Mouse (Mus musculus): Measurements from ENCODE around the gene Pdx1. TPM values are rescaled to one million over a fixed set of nuclear protein-coding genes. Genes with fewer than 3 reads are reported as not detected.

Pdx1 gene
- total RNA-seq, 2 experiments from 2014 or later: not detected

DNA sequence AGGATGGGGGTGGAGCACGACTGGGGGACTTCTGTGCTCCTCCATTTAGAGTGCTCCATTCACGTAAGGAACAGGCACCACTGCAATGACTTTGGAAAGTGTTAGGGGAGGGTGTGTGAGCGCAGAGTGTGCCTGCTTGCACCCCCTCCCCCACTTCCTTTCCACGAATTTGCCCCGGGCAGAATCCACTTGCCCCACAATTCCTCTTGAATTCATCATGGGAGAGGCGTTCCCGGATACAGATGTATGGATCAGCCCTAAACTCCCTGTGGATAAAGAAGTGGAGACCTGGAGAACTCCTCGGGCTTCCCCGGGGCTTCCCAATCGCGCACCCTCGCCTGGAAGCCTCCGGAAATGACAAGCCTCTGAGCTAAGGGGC lies 7.8 kb downstream of the Pdx1 start:
- DNase-seq (ENCODE audit: low spot score in 2 of 2): no peak

- no peak for DNase-seq (ENCODE audit: low spot score in 2 of 2)
Observed at GRCm38 (mm10) chr5:147284365-147284764, 14.6 kb downstream of the Pdx1 start.

- no peak for DNase-seq (ENCODE audit: low spot score in 2 of 2)
Observed at GRCm38 (mm10) chr5:147291764-147292505, 22.2 kb downstream of the Pdx1 start.

- no peak for DNase-seq (ENCODE audit: low spot score in 2 of 2)
Observed at GRCm38 (mm10) chr5:147292506-147293120, 22.9 kb downstream of the Pdx1 start.

GRCm38 (mm10) chr5:147293127-147293910 lies 23.6 kb downstream of the Pdx1 start:
- peak; percentile 58 to 68 for DNase-seq (ENCODE audit: low spot score in 2 of 2)

- DNase-seq (ENCODE audit: low spot score in 2 of 2): no peak
Observed at GRCm38 (mm10) chr5:147294121-147294520, 24.4 kb downstream of the Pdx1 start.

- DNase-seq (ENCODE audit: low spot score in 2 of 2): no peak
Observed at GRCm38 (mm10) chr5:147297249-147297648, 27.5 kb downstream of the Pdx1 start.

DNA sequence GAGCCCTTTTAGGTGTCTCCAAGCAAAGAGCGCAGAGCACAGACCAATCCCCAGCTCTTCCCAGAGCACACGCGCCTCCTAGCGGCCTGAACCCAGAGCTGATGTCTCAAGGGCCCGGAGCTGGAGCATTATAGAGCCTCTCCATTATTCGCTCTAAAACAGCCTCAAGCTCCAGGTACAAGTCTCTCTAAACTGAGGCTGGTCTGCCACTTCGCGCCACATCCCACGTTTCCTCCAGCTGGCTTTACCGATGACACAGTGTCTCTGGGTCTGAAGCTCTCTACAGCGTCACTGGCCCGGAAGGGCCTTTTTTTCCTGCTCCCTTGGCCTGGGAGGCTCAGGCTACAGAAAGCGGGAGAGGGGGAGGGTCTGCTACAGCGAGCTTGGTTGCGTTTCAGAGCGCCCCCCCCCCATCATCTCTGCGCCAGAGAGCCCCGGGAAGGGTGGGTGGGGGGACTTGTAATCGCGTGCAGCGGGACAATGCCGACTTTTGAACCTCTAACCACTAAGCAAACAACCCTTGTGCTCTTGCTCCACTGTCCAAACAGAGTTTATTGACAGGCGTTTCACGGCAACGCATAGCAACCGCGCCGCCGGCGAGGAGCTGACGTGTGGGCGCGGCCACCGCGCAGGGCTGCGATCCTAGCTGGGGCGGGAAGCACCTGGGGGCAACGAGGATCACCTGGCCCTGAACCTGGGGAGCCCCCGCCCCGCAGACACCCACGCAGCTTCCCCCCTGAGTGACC lies 29.7 kb downstream of the Pdx1 start:
- peak in 1 of 2 experiments; percentile 25 for DNase-seq (ENCODE audit: low spot score in 2 of 2)

DNA sequence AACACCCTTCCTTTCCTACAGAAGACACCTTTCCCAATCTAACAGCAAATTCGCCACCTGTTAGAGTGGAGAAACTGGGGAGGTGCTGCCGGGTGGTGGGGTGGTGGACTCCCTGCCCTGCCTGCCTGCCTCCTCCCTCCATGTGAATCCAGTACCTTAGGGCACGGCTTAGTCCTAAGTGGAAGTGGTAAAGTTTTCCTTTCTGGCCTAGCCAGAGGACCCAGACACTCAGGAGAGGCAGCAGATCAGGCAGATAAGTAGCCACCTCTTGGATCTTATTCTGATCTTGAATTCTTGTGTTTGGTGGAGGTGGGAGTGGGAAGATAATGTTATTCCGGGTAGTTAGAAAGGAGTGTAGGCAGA lies 30.2 kb downstream of the Pdx1 start:
- no peak for DNase-seq (ENCODE audit: low spot score in 2 of 2)

DNA sequence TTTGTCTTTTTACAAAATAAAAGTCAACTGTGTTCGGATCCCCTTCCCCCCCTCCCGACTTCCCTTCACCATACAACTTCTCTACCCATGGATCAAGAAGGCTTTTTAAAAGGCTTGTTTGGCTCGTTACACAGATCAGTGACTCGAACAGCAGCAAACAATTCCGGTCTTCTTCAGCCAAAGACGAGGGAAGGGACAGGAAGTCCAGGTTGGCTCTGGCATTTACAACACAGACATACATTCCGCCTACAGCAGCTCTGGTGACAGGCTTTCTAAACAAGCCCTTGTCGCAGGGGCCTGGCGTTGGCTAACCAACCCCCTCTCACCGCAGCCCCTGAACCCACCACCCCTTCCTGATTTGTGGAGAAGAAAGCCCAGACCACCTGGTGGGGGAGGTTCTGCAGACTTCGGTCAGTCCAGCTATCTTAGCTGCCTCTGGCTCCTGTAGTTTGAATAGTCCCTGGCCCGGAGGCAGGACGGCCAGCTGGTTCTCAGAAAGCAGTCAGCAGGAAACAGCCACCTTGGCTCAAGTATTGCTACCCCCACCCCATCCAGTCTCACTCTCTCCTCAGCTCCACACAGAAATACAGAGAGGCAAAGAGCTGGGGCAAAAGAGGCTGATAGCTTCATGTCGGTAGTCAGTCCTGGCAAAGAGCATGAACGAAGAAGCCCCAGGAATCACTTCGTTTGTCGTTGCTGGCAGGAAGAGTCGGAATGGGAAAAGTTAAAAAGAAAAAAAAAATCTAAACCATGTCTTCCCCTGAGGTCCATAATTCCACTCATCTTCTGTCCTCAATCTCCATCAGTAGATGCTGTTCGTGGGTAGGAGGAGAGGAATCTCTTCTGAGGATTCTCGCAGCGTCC lies 31.4 kb downstream of the Pdx1 start:
- no peak for DNase-seq (ENCODE audit: low spot score in 2 of 2)

DNA sequence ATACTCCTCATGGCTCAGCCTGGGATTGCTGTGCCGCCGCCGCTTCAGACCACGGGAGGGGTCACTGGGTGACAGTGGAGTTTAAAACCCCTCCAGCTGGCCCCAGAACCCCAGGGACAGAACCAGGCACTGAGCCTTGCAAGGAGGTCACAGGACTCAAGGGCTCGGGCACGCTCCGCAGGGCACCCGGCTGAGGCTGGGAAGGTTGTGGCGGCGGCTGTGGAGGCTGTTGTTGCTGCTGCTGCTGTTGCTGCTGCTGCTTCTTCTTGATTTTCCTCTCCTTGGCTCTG lies 32.0 kb downstream of the Pdx1 start:
- no peak for DNase-seq (ENCODE audit: low spot score in 2 of 2)

DNA sequence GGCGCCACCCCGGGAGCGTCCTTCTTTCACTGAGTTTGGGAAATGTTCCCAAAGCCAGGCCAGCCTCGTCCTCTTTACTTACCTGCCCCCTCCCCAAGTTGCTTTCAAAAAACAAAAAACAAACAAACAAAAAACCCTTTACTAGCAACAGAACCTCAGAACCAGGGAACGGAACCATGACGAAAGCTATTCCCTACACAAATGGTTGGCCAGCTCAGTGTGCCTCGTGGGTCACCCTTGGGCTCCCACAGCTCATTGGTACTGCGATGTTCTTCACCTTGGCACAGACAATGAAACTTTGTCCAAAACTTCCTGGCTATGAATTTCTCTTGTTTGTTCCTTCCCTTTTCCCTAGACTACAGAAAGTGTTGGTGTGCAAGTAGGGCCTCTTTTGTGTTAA lies 32.4 kb downstream of the Pdx1 start:
- DNase-seq (ENCODE audit: low spot score in 2 of 2): no peak

GRCm38 (mm10) chr5:147302746-147303400 lies 33.1 kb downstream of the Pdx1 start:
- no peak for DNase-seq (ENCODE audit: low spot score in 2 of 2)

GRCm38 (mm10) chr5:147304276-147305155 lies 34.8 kb downstream of the Pdx1 start:
- DNase-seq (ENCODE audit: low spot score in 2 of 2): no peak

DNA sequence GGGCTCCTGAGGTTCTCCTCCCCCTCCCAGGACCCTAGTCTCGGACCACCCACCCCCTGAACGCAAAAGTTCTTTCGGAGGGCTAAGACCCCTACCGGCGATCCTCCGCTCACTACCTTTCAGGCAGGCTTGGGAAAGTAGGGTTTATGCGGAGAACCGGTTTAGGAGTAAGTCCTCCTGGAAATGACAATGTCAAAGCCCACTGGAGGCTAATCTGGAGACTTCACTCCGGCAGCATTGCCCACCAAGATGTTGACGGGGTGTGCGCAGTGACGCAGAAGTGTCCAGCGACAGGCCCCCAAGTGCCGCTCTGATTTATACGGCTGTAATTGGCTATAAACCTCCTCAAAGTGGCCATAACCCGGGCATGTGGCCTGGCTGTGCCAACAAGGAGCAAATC lies 35.4 kb downstream of the Pdx1 start:
- DNase-seq (ENCODE audit: low spot score in 2 of 2): no peak

- no peak for DNase-seq (ENCODE audit: low spot score in 2 of 2)
Observed at GRCm38 (mm10) chr5:147305856-147306637, 36.3 kb downstream of the Pdx1 start.

DNA sequence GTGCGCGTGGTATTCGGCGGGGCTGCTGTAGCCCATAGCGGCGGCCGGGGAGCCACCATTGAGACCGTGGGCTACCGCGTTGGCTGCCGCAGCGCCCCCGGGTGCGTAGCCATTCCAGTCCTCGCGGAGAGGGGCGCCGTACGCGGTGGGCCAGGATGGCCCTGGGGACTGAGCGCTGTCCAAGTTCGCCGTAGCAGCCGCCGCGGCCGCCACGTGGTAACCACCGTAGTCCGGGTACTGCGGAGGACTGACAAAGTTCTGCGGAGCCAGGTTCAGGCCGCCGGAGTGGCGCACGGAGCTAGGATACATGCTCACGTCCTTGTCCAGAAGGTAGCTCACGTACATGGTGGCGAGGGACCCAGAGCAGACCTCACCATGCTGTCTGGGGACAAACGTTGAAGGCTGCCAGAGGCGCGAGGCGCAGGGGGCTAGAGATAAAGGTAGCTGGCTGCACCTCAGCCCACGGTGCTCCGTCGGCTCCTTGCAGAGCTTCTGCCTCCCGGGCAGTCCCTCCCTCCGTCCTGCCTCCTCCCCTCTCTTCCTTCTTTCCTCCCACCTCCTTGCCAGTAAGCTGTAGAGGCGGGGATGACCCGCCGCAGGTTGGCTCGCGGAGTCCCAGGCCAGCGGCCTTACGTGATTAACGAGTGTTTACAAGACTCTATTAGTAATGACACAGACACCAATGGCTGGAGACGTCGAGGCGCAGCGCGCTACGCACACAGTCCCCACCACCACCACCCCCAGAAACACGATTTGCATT lies 37.1 kb downstream of the Pdx1 start, which contains the start of gene Cdx2:
Cdx2 (minus strand) TSS at position 633 of the 760 bp plus-strand sequence.
- no peak for DNase-seq (ENCODE audit: low spot score in 2 of 2)

DNA sequence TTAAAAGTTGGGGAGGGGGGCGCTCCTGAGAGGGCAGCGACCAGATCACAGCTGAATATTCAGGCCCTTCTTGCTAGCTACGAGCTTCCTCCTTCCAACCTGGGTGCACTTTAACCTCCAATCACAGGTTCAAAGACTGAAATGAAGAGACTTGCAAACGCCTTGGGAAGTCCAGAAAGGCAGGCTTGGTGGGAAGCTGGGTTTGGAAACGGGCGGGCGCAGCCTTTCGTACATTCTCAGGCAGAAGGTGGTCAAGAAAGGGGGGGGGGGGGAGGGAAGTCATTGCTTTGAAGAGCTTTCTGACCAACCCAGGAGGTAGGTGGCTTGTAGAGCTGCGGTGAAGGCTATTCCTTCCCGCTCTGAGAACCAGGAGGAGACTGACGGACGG lies 37.6 kb downstream of the Pdx1 start:
- no peak for DNase-seq (ENCODE audit: low spot score in 2 of 2)

All from layer of hippocampus, postnatal 10 days (tissue).